Mouse (Mus musculus): Measurements from ENCODE around the gene Spg7.

Gene Spg7

DNA sequence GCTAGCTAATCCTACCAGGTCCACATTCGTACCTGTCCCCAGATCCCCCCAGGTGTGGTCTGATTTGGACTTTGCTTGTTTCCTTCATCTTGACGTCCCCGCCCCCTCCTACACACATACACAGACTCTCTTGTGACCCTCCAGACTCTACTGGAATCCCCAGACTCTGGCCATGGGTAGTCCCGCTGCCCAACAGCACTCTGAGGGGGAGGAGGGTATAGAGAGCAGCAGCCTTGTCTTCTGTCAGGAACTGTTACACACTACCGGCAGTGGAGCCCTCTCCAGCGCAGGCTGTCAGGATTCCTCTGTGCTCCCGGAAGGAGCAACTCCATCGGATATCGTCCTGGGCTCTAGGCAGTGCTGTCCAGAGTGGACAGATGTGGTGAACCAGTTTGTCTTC, 68.3 kb downstream of the Spg7 start:
- no peak for DNase-seq (ENCODE audit: low spot score in 2 of 2)

DNA sequence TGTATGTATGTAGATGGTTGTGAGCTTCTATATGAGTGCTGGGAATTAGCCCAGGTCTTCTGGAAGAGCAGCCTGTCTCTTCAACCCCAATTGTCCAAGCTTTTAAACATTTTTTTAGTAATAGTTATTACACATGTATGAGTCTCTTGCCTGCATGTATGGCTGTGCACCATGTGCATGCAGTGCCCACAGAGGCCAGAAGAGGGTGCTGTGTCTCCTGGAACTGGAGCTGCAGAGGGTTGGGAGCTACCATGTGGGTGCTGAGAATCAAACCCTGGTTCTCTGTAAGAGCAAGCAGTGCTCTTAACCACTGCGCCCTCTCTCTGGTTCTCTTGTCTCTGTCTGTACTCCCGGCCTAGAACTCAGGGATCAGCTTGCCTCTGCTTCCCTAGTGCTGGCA, 70.2 kb downstream of the Spg7 start:
- no peak for DNase-seq (ENCODE audit: low spot score in 2 of 2)

DNA sequence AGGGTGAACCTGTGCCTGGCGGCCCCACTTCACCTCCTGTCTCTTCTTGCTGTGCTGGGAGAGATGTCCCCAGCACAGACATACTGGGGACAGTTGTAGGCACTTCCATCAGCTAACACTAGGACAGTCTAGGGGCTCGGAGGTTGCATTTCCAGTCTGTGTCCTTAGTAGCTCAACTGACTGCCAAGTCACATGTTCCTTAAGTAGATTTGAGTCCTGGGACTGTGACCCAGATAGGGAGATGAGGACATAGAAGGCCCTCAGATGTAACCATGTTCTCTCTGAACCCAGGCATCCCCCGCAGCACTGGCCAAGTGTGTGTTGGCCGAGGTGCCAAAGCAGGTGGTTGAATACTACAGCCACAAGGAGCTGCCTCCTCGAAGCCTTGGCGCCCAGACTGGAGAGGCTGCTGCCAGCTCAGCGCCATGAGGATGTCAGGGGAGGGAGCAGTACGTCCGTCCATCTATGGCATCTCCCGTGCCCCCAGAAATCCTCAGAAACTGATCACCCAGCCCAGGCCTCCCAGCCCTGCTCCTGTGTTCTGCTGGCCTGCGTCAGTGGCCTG, 71.5 kb downstream of the Spg7 start:
- no peak for DNase-seq (ENCODE audit: low spot score in 2 of 2)

DNA sequence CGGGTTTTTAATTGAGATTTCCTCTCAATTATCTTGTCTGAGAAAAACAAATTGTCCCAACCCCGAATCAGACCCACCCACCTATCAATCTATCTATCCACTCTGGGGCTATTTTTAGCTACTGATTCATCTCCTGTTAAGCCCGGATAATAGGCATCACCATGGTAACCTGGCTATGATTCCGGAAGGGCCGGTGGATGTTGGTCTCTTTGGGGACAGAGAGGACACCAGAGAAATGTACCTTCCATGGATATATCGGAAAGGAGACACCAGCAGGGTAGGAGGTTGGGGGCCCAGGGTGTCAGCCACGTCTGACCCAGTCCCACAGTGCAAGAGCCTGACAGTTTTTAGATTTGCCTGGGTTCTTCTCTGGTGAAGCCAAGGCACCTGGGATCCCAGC, 72.7 kb downstream of the Spg7 start:
- DNase-seq (ENCODE audit: low spot score in 2 of 2): no peak

DNA sequence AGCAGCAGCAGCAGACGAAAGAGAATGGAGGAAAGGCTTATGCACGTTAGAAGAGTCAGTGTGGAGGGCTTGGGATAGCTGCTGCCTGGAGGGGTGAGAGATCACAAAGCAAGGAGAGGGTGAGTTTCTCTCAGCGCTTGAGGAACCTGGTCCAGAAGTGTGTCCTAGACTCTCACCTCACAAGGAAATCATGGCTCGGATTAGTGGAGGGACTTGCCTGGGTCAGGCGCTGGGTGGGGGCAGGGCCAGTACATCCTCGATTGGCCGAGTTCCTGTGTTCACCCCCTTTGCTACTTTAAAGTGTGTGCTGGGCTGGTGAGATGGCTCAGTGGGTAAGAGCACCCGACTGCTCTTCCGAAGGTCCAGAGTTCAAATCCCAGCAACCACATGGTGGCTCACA, 73.1 kb downstream of the Spg7 start:
- DNase-seq (ENCODE audit: low spot score in 2 of 2): no peak

DNA sequence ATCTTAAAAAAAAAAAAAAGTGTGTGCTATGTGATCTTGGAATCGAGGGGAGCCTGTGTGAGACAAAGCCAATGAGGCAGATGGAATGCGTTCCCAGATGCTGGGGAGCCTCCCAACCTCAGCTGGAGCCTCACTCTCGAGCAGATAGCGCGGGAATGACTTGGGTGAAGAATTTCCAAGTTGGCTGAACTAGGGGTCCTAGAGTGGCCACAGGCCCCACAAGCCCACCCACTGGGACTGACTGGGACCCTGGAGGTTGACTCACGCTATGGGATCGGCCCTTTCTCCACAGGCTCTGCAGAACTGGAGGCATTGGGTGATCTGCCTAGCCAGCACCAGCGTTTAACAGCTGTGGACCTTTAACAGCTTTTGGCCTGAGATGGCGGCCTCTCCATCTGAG, 73.5 kb downstream of the Spg7 start:
- no peak for DNase-seq (ENCODE audit: low spot score in 2 of 2)

DNA sequence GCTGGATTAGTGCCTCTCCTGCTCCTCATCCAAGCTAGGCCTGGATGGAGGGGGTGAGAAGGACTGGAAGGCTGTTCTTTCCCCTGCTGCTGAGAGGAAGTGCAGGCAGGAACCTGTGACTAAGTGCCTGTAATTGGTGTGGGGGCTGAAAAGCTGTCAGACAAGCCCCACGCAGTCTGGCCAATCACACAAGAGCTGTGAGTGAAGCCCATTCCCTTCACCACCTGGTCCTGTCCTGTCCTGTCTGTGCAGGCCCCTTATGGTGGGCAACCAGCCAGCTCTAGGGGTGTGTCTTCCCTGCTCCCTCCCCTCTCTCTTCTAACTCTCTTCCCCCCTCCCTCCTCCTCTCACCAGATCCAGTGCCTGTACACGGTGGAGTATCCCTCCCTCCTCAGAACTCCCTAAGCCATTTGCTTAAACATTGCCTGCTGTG, 74.9 kb downstream of the Spg7 start:
- no peak for DNase-seq (ENCODE audit: low spot score in 2 of 2)

DNA sequence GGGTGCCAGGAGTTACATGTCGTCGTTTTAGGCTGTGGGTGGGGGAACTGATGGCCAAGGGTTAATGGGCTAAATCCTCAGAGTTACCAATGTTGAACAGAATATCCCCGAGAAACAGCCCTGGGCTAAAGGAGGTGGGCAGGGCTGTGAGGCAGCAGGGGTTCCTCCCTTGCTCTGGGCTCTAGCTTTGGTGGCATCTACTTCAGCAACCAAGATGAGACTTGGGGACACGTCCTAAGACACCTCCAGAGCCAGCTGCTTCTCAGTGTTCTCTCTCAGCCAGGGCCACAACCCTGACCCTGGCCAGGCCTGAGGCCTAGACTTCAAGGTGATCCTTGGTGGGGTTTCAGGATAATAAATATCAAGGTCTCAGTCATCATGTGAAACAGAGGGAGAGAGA, 76.0 kb downstream of the Spg7 start:
- DNase-seq (ENCODE audit: low spot score in 2 of 2): no peak

DNA sequence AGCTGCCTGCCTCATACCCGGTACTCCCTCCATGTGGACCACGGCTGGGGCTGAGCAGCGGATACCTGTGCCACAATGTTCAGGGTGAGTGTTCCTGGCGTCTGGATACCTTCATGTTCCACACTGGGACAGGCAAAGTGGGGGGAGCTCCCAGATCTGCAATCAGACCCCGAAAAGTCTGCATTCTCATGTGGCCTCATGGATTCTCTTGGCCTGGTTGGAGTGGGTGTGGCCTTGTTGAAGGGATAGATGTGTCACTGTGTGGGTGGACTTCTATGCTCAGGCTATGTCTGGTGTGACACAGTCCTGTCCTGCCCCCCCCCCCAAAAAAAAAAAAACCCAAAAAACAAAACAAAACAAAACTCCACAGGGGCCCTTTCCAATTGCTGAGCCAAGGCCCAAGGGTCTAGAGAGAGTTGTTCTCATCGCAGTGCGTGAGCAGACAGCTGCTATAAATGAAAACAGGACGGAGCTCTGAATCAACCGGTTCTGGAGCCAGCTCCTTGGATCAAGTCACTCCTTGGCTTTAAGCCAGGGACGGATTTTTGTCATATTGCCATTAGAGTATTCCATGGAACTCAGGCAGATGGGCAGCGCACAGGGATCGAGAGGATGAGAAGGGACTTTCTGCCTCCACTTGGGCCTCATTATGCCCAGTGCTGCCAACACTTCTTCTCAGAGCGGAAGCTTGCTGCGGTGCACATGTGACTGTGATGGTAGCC, 79.2 kb downstream of the Spg7 start:
- DNase-seq (ENCODE audit: low spot score in 2 of 2): no peak

DNA sequence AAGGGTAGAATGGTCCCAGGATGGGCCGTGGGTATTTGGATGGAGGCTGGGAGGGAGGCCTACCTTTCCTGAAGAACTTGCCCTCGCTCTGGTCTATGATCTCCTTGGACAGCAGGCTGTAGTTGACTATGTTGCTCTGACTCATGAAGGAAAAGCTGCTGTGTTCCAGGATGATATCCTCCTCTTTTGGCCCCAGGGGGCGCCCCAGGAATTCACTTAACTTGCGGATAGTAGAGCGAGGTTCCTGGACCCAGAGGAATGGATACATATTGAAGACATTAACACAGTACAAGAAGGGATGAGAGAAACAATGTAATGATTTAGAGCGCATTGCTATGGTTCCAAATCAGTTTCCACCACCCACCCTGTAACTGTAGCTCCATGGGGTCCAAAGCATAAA, 82.5 kb downstream of the Spg7 start:
- no peak for DNase-seq (ENCODE audit: low spot score in 2 of 2)

DNA sequence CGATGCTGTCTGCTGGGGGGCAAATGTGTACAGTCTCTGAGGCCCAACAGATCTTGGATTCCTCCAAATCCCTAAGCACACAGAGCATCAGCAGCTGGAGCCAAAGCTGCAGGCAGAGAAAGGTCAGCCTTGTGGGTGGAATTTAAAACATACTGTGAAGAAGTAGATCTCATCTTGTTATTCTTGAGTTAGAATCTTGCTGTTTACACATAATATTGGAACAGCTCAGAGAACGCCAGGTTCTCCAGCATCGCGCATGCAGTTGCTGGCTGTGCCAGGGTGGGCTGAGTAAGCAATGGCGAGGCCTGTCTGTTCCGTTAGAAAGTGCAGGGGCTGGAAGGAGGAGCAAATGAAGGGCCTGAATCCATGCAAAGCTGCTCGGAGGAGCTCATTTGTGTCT, 83.6 kb downstream of the Spg7 start:
- no peak for DNase-seq (ENCODE audit: low spot score in 2 of 2)

All from spleen, postnatal 4 days (tissue).